13 mouse cellular contexts compared by ENCODE assay signal in the genomic region with DNA sequence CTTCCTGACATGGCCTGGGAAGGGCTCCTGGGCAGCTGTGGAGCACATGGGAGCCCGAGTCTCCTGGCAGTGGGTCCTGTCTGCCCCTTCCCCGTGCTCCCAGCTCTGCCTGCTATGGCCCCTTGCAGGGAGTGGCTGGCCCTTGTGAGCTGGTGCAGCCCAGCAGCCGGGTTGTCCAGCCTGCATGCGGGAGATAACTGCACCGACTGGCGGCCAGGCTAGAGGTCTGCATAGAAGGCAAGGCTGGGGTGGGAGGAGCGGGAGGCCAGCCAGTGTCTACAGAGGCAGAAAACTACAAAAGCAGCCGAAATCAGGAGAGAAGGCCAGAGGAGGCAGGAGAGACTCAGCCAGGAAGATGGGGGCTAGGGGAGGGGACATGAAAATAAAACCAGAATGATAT. TPM values are rescaled to one million over a fixed set of nuclear protein-coding genes. Genes with fewer than 3 reads are reported as not detected.
DNase-seq lines count a peak whose midpoint lies in the region; ATAC-seq and TF ChIP-seq lines count a peak whose summit lies in the region.
"Had no signal": no experiment of that assay in that cellular context is flagged by ENCODE, and none has a peak within 500 bp of the region (broad histone marks: within the 10 kb centered on the region; RNA-seq: fewer than 3 reads in every experiment).

No protein-coding gene starts in this region.

- intact Hi-C loops in heart, postnatal 10 days (cut with DNase I), result no loop called here
- intact Hi-C loops in heart, postnatal 36 days (cut with DNase I), result no loop called here

- TF ChIP-seq CTCF in G1E (IDR thresholded peaks at IDR 0.05; ENCODE audit: low read depth, low read length), result no peak

- no peak for ATAC-seq in G1E (ENCODE audit: extremely low read depth, insufficient number of reproducible peaks, low FRiP score, poor library complexity, severe bottlenecking)
- peak; percentile 86 for ATAC-seq in liver, embryonic 15.5 days (ENCODE audit: insufficient read depth)

- H3K9me3 ChIP-seq in G1E (replicated peaks), result no peaks in the 10 kb centered on the region
- H3K9me3 ChIP-seq in liver, embryonic 15.5 days (replicated peaks), result no peaks in the 10 kb centered on the region
- H3K9me3 ChIP-seq: forebrain, embryonic 12.5 days had no signal

- WGBS in liver, embryonic 15.5 days (ENCODE audit: insufficient replicate concordance), result 29% methylated on average over 8 of the region's 8 CpGs

- DNase-seq in heart, postnatal 10 days, result peak; percentile 13 to 21
- DNase-seq in heart, postnatal 36 days, result no peak
- no peak for DNase-seq in G1E (ENCODE audit: low spot score)
- peak; percentile 48 for DNase-seq in c-Kit-positive CD71-positive TER-119-positive erythroid progenitor cells, embryonic 14.5 days (ENCODE audit: low spot score)
- no peak for DNase-seq in thymus, postnatal 25 days
- DNase-seq in cerebellum, adult 9-10 months, result no peak
- DNase-seq: gastrocnemius, postnatal 10 days; lung, postnatal 36 days; thymus, postnatal 14 days had no signal

- H3K4me3 ChIP-seq in G1E (ENCODE audit: low read depth, low read length), result 0 out of 2 replicates have a peak overlapping the region, but pooled peaks have one; percentile 1
- H3K4me3 ChIP-seq in liver, embryonic 15.5 days (replicated peaks), result no peak overlapping the region
- H3K4me3 ChIP-seq: forebrain, embryonic 12.5 days had no signal

- H3K4me1 ChIP-seq in G1E (ENCODE audit: insufficient read depth, low read depth, low read length), result no peaks in the 10 kb centered on the region
- H3K4me1 ChIP-seq in liver, embryonic 15.5 days (replicated peaks), result peaks cover 26% of the 10 kb centered on the region
- H3K4me1 ChIP-seq: forebrain, embryonic 12.5 days had no signal

- H3K4me2 ChIP-seq in liver, embryonic 15.5 days, result peak overlapping the region; percentile 43
- H3K4me2 ChIP-seq: forebrain, embryonic 12.5 days had no signal

- H3K36me3 ChIP-seq in G1E (replicated peaks), result no peaks in the 10 kb centered on the region
- no peaks in the 10 kb centered on the region for H3K36me3 ChIP-seq in liver, embryonic 15.5 days (replicated peaks)

- H3K9ac ChIP-seq in liver, embryonic 15.5 days, result no peak overlapping the region
- H3K9ac ChIP-seq: forebrain, embryonic 12.5 days had no signal

- H3K27me3 ChIP-seq in G1E (ENCODE audit: insufficient read depth, low read length), result peaks cover 13% of the 10 kb centered on the region
- H3K27me3 ChIP-seq in liver, embryonic 15.5 days, result no peaks in the 10 kb centered on the region
- H3K27me3 ChIP-seq: forebrain, embryonic 12.5 days had no signal

- no peak overlapping the region; the same call in 1 of the 2 replicates for H3K27ac ChIP-seq in liver, embryonic 15.5 days (replicated peaks)
- H3K27ac ChIP-seq: forebrain, embryonic 12.5 days had no signal

RNA-seq across cellular contexts. Expression of a gene that starts 27.9 kb away (rescaled TPM):
- total RNA-seq in heart, postnatal 10 days (2021), result not detected
- not detected for total RNA-seq in heart, postnatal 36 days (2021)
- total RNA-seq in G1E (2014; fragmentation: Nextera tagmentation) (not detected in 2 replicates), G1E (2017) (not detected in 2 replicates)
- polyA plus RNA-seq in G1E (2012), result not detected in 2 replicates
- not detected in 2 replicates for polyA plus RNA-seq in liver, embryonic 15.5 days (2015; fragmentation: Nextera tagmentation; extraction: Ambion mirVana)
- total RNA-seq: CH12.LX; gastrocnemius, postnatal 10 days; left cerebral cortex, postnatal 10 days had no signal
- polyA plus RNA-seq: forebrain, embryonic 12.5 days had no signal

Comparison
In these comparisons a context has a peak if more than half of its experiments do, and no peak if none do; other contexts are left out.
1. DNase-seq: peak in heart, postnatal 10 days (2 of 2) and c-Kit-positive CD71-positive TER-119-positive erythroid progenitor cells, embryonic 14.5 days (single experiment); none in heart, postnatal 36 days (0 of 2), G1E (single experiment), thymus, postnatal 25 days (single experiment) and cerebellum, adult 9-10 months (single experiment).